Mouse (Mus musculus) colon, adult 2 months (tissue): Measurements from ENCODE around the gene Fndc10. TPM values are rescaled to one million over a fixed set of nuclear protein-coding genes. Genes with fewer than 3 reads are reported as not detected.

Experiments used
- polyA plus RNA-seq: library from polyadenylated mRNA; depleted of rRNA; stranded (reverse); fragments of >200 nt; gene quantifications from 2 replicates; pipeline ENCODE4 v1.2.3, GENCODE M21; 2012; rRNA removed

Fndc10 gene
- polyA plus RNA-seq = 12.5 and 15.8 TPM in 2 replicates

DNA sequence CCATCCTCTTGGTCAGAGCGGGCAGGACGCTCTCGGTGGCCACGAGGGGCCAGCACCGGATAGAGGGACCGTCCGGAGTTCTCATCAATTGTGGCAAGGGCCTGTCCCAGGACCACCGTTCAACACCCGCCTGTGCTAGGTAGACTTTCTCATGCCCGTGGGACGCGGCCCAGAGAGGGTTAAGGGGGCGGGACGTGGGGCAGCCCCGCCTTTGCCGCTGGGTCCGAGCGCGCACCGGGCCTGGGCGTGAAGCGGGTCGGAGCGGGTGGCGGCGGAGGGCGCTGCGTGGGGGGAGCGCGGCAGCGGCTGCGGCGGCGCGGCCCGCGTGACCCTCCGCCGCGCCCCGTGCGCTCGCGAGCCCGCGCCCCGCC is at the start of gene Fndc10:
TSS of gene Fndc10 (plus strand) at position 232 of the 371 bp plus-strand sequence.

DNA sequence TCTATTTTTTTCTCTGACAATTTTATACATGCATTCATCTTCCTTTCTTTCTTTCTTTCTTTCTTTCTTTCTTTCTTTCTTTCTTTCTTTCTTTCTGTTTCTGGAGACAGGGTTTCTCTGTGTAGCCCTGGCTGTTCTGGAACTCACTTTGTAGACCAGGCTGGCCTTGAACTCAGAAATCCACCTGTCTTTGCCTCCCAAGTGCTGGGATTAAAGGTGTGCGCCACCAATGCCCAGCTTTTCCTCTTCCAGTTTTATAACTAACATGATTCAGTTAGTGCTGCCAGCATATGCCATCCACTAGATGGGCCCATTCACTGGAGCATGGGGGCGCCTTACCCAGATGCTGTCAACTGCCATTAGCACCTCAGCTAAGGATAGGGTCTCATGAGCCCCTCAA is 48.8 kb upstream of the Fndc10 start, which contains the start of gene Gm10563:
TSS of gene Gm10563 (minus strand) at position 101 of the 400 bp plus-strand sequence.

DNA sequence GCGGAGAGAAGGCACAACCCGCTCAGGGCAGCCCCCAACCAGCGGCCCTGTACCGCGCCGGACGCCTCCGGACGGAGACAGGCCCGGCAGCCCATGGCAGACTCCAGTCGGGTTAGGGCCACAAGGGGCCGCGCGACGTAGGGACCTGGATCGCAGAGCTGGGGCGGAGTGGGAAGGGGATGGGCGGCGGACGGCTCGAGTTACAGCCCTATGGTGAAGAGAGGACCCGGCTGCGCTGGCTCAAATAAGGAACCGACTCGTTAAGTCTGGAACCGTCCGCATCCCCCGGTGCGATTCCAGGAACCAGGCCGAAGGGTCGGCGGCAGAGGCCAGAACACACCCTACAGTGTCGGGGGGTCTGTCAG is 41.1 kb upstream of the Fndc10 start, which contains the start of gene Mmp23:
TSS of gene Mmp23 (minus strand) at position 299 of the 365 bp plus-strand sequence.

DNA sequence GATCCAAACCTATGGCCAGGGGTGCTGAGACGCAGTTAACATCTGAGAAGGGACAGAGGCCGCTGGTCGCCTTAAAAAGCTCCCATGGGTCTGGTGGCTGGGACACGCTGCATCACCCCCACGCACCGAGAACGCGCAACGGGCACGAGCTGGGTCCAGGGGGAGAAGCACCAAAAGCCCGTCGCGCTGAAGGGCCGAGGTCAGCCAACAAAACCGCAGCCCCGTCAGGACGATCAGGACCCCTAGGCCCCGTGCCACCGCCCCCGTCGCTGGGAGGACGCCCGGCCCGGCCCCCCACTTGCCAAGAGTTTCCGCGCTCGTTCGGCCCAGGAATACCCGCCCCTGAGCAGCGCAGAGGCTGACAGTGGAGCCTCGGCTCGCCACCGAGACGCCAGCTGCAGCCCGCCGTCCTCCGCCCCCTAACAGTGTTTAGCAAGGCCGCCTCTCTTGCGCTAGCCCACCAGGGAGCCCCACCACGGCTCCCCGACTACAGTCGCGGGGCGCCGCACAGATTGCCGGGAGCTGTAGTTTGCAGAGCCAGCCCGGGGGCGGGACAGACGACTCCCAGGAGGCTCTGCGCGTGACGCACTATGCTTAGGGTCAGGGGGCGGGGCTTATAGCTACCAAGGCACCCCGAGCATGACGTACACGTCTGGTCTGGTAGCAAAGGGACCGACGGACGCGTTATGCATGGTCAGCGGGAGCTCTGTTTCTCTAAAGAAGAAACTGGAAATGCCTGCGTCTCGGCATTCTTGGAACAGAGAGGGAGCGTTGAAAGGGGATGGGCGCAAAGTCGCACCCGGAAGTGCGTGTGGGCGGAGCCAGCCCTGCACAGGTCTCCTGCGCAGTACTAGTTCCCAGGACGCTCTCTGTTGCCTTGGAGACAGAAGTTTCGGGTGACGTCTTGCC is 25.2 kb upstream of the Fndc10 start, which contains the start of gene Mib2:
TSS of gene Mib2 (minus strand) at position 510 of the 909 bp plus-strand sequence.

DNA sequence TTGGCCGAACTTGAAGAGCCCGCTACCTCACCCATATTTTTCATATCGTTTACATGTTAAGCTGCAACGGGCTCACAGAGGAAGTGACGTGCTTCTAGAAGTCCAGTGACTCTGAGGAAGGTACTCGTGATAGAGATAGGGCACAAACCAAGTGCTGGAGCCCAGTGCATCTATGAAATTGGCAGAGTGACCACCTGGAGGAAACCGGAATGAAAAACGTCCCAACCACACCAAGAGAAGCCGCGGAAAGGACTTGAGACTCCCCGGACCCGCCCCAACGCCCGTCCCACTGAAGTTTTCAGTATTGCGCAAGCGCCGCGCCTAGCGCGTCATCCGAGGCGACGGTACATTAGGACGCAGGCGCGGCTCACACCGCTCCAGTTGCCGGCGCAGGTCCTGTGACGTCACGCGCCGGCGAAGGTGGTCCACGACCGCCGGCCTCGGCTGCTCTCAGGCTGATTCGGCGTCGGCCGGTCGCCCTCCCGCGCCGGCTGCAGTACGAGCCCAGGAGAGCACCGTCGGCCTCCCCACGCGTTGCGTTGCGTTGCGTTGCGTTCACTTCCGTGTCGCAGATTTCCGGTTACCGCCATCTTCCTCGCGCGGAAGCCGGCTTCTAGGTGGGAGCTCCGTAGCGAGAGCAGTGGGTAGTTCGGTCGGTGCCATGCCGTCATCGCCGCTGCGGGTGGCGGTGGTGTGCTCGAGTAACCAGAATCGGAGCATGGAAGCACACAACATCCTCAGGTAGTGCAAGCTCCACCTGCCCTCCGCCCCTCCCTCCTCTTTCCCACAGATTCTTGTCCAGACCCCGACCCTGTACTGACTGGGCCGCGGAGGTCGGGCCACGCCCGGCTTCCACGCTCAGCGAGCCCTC is 10.8 kb downstream of the Fndc10 start, which contains the start of gene Ssu72:
TSS of gene Ssu72 (plus strand) at position 80 of the 871 bp plus-strand sequence.

DNA sequence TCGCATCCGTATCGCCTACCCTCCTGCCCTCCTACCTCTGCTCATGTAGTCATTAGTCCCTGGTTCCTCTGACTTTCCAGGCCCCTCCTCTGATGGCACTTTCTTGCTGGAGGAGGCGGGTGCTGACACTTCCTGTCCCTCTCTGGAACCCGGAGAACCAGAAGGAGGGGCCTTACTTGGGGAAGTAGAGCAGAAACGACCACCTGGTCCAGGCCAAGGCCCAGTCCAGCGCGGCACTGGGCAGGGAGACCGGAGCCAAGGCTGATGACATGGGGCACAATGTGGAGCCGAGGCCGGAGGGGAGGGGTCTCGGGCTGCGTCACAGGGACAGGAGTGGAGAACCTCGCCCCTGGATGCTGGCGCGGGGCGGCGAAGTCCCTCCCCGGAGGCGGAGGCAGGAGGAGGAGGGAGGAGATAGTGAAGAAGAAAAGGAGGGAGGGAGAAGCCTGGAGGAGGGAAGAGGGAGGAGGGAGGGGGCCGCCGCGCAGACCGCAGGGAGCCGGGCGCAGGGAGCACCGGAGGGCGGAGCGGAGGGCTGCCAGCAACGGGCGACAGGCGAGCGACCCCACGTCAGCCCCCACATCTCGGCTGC is 40.3 kb downstream of the Fndc10 start, which contains the start of gene Tmem240:
TSS of gene Tmem240 (plus strand) at position 451 of the 592 bp plus-strand sequence.

Other genes starting within 250 kb of the Fndc10 start
- gene Tmem52, start 225.2 kb upstream of the Fndc10 start, polyA plus RNA-seq = 3.4 and 4.0 TPM in 2 replicates
- gene Gnb1, start 203.0 kb upstream of the Fndc10 start, polyA plus RNA-seq = 543 and 624 TPM in 2 replicates
- 145 and 155 TPM in 2 replicates for gene Nadk, start 132.0 kb upstream of the Fndc10 start, polyA plus RNA-seq
- 4.9 and 7.6 TPM in 2 replicates for gene Slc35e2, start 92.9 kb upstream of the Fndc10 start, polyA plus RNA-seq
- gene Cdk11b, start 69.5 kb upstream of the Fndc10 start, polyA plus RNA-seq = 17.2 and 18.7 TPM in 2 replicates
- not detected in 2 replicates for gene Gm10563, start 48.9 kb upstream of the Fndc10 start, polyA plus RNA-seq
- gene Mmp23, start 41.0 kb upstream of the Fndc10 start, polyA plus RNA-seq = 43.5 and 50.1 TPM in 2 replicates
- 76.0 and 94.4 TPM in 2 replicates for gene Mib2, start 25.1 kb upstream of the Fndc10 start, polyA plus RNA-seq
- 161 and 190 TPM in 2 replicates for gene Ssu72, start 10.5 kb downstream of the Fndc10 start, polyA plus RNA-seq
- gene Tmem240, start 40.5 kb downstream of the Fndc10 start, polyA plus RNA-seq = 1.1 and 1.6 TPM in 2 replicates
- 91.7 and 122 TPM in 2 replicates for gene Atad3a, start 66.8 kb downstream of the Fndc10 start, polyA plus RNA-seq
- gene Vwa1, start 80.4 kb downstream of the Fndc10 start, polyA plus RNA-seq = 17.4 and 17.5 TPM in 2 replicates
- gene Tmem88b, start 91.5 kb downstream of the Fndc10 start, polyA plus RNA-seq = 0.35 and 0.52 TPM in 2 replicates
- gene Ankrd65, start 96.1 kb downstream of the Fndc10 start, polyA plus RNA-seq = not detected in 2 replicates
- gene Mrpl20, start 108.5 kb downstream of the Fndc10 start, polyA plus RNA-seq = 46.5 and 51.8 TPM in 2 replicates
- 67.5 and 73.1 TPM in 2 replicates for gene Ccnl2, start 118.1 kb downstream of the Fndc10 start, polyA plus RNA-seq
- gene Aurkaip1, start 136.9 kb downstream of the Fndc10 start, polyA plus RNA-seq = 156 and 218 TPM in 2 replicates
- gene Mxra8, start 145.3 kb downstream of the Fndc10 start, polyA plus RNA-seq = 198 and 240 TPM in 2 replicates
- gene Dvl1, start 153.1 kb downstream of the Fndc10 start, polyA plus RNA-seq = 158 and 173 TPM in 2 replicates
- gene Tas1r3, start 169.0 kb downstream of the Fndc10 start, polyA plus RNA-seq = 2.1 and 2.5 TPM in 2 replicates
- 42.9 and 61.8 TPM in 2 replicates for gene Cptp, start 175.1 kb downstream of the Fndc10 start, polyA plus RNA-seq
- 31.6 and 35.5 TPM in 2 replicates for gene Ints11, start 175.2 kb downstream of the Fndc10 start, polyA plus RNA-seq
- 67.3 and 77.5 TPM in 2 replicates for gene Pusl1, start 197.4 kb downstream of the Fndc10 start, polyA plus RNA-seq
- gene Acap3, start 197.5 kb downstream of the Fndc10 start, polyA plus RNA-seq = 33.5 and 33.9 TPM in 2 replicates
- 117 and 241 TPM in 2 replicates for gene Ube2j2, start 249.5 kb downstream of the Fndc10 start, polyA plus RNA-seq